Mouse (Mus musculus) forebrain, embryonic 14.5 days (tissue): Measurements from ENCODE around the gene Def8. TPM values are rescaled to one million over a fixed set of nuclear protein-coding genes. Genes with fewer than 3 reads are reported as not detected.

ENCODE experiments used
- ATAC-seq: fragments of 200-750 bp; cut with Nextera tagmentation; 2 replicates; pipeline ENCODE4 v1.8.0; 2017; ENCODE audit warnings: mild to moderate bottlenecking, moderate library complexity
- DNase-seq: peaks from one replicate; pipeline ENCODE4 v3.0.0-alpha.2; 2015; ENCODE audit warnings: low spot score
- H3K27ac ChIP-seq: fragments of 300-500 bp; sonication (generic); 2 replicates; pipeline ENCODE4 v1.5.1; 2014; ENCODE audit warnings: low read depth, mild to moderate bottlenecking, control low read depth, low read length, moderate library complexity
- H3K27me3 ChIP-seq: fragments of 300-500 bp; sonication (generic); replicated peaks from 2 replicates; pipeline ENCODE4 v1.6.1; 2014; ENCODE audit warnings: low read length, control low read depth, mixed read lengths; ENCODE audit not compliant: control insufficient read depth, insufficient read depth
- H3K36me3 ChIP-seq: fragments of 300-500 bp; sonication (generic); 2 replicates; pipeline ENCODE4 v1.6.1; 2014; ENCODE audit warnings: low read length, control low read depth; ENCODE audit not compliant: control insufficient read depth, insufficient read depth
- H3K4me1 ChIP-seq: fragments of 300-500 bp; sonication (generic); 2 replicates; pipeline ENCODE4 v1.6.1; 2014; ENCODE audit warnings: antibody characterized with exemption, low read length, control low read depth; ENCODE audit not compliant: control insufficient read depth, insufficient read depth
- H3K4me2 ChIP-seq: fragments of 300-500 bp; sonication (generic); 2 replicates; pipeline ENCODE4 v1.6.1; 2014; ENCODE audit warnings: mild to moderate bottlenecking, control low read depth, low read length
- H3K4me3 ChIP-seq: fragments of 300-500 bp; sonication (generic); 2 replicates; pipeline ENCODE4 v1.5.1; 2014; ENCODE audit warnings: low read depth, low read length, control low read depth
- H3K9ac ChIP-seq: fragments of 300-500 bp; sonication (generic); 2 replicates; pipeline ENCODE4 v1.6.1; 2014; ENCODE audit warnings: mild to moderate bottlenecking, low read length, control low read depth, moderate library complexity
- H3K9me3 ChIP-seq: fragments of 300-500 bp; sonication (generic); replicated peaks from 2 replicates; pipeline ENCODE4 v1.6.1; 2016; ENCODE audit warnings: low read length, control low read depth, mixed read lengths; ENCODE audit not compliant: control insufficient read depth
- WGBS: fragments of 180-500 bp; shearing (Covaris S2); extraction: QIAGEN DNeasy Blood & Tissue Kit; methylation state at CpG from one replicate; pipeline ENCODE4 v1.1.7; 2014; 5-methylcytosine and 5-hydroxymethylcytosine counted together
- polyA plus RNA-seq: library from polyadenylated mRNA; unstranded; fragments of >200 nt; fragmentation: Nextera tagmentation; extraction: Ambion mirVana; gene quantifications from 2 replicates; pipeline ENCODE4 v1.2.1, GENCODE M21; 2014

The Def8 gene
- polyA plus RNA-seq = 44.3 and 48.4 TPM in 2 replicates

- ATAC-seq (no peak), DNase-seq (no peak)
- H3K27ac ChIP-seq = no peak within 1 kb of the TSS
- WGBS = 82% methylated on average over 7 of the region's 7 CpGs
- peak within 1 kb of the TSS; percentile 12; the same call in 1 of the 2 replicates for H3K4me2 ChIP-seq
- no peak within 1 kb of the TSS for H3K4me3 ChIP-seq
- H3K9me3 ChIP-seq = peaks cover 20% of the 10 kb centered on the region; the same call in 1 of the 2 replicates
- H3K36me3 ChIP-seq = peaks cover 50% of the 10 kb centered on the region
- H3K27me3 ChIP-seq = no peaks in the 10 kb centered on the region
- no peaks in the 10 kb centered on the region for H3K4me1 ChIP-seq
- H3K9ac ChIP-seq = no peak within 1 kb of the TSS
These were observed at the start of gene Def8 for GRCm38 (mm10) chr8:123423441-123423840. Gene Def8, plus strand, starts transcription at chr8:123423527.

- Histone ChIP-seq H3K9me3 (no peaks in the 10 kb centered on the region), H3K36me3 (peaks cover 8% of the 10 kb centered on the region), H3K27me3 (no peaks in the 10 kb centered on the region), H3K4me1 (peaks cover 6% of the 10 kb centered on the region; the same call in 1 of the 2 replicates), H3K27ac (peak overlapping the region; percentile 92), H3K4me3 (peak overlapping the region; percentile 79), H3K4me2 (peak overlapping the region; percentile 66), H3K9ac (peak overlapping the region; percentile 81)
- peak; percentile 91 for DNase-seq
- peak; percentile 73 for ATAC-seq
- WGBS = under 1% methylated on average over 20 of the region's 20 CpGs
These were observed 49.1 kb upstream of the Def8 start for GRCm38 (mm10) chr8:123374239-123374578.

DNA sequence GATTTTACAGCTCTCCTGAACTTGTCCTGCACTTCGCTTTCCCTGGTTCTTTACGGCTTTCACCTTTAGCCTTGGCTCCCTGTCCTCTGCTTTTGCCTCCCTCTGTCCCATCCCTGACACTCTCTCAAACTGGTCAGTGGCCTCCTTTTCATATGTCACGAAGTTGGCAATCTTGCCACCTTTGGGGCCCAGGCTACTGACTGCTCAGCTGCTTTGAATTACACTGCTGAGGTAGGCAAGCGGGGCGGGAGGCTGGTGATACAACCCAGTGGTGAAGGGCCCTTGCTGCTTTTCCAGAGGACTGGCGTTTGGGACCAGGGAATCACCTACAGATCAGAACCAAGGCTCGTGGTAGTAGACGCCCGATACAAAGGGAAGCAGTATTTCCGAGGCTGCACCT is 47.6 kb upstream of the Def8 start:
- H3K36me3 ChIP-seq = 0 out of 2 replicates have a peak, but pooled peaks cover 3% of the 10 kb centered on the region
- DNase-seq (no peak), ATAC-seq (no peak)
- H3K4me1 ChIP-seq = peaks cover 6% of the 10 kb centered on the region; the same call in 1 of the 2 replicates
- H3K9me3 ChIP-seq = no peaks in the 10 kb centered on the region
- H3K27ac ChIP-seq = no peak overlapping the region
- H3K9ac ChIP-seq = peak overlapping the region; percentile 6; the same call in 1 of the 2 replicates
- WGBS = 92% methylated on average over 10 of the region's 10 CpGs
- no peaks in the 10 kb centered on the region for H3K27me3 ChIP-seq
- no peak overlapping the region for H3K4me2 ChIP-seq
- no peak overlapping the region for H3K4me3 ChIP-seq

GRCm38 (mm10) chr8:123376106-123376505 is 47.2 kb upstream of the Def8 start:
- Histone ChIP-seq H3K4me1 (peaks cover 6% of the 10 kb centered on the region; the same call in 1 of the 2 replicates), H3K9ac (peak overlapping the region; percentile 6; the same call in 1 of the 2 replicates)
- WGBS = 62% methylated on average over 8 of the region's 8 CpGs

GRCm38 (mm10) chr8:123381711-123382110 is 41.6 kb upstream of the Def8 start:
- Histone ChIP-seq H3K9ac (no peak overlapping the region), H3K27me3 (no peaks in the 10 kb centered on the region), H3K4me1 (no peaks in the 10 kb centered on the region), H3K4me2 (no peak overlapping the region), H3K9me3 (no peaks in the 10 kb centered on the region), H3K27ac (no peak overlapping the region), H3K36me3 (peaks cover 55% of the 10 kb centered on the region), H3K4me3 (no peak overlapping the region)
- 89% methylated on average over 4 of the region's 4 CpGs for WGBS
- ATAC-seq (no peak), DNase-seq (no peak)

More at GRCm38 (mm10) chr8:123376106-123376505, 47.2 kb upstream of the Def8 start:
- H3K9me3 ChIP-seq = no peaks in the 10 kb centered on the region
- H3K4me2 ChIP-seq = no peak overlapping the region
- no peak overlapping the region for H3K27ac ChIP-seq
- ATAC-seq = no peak
- peaks cover 3% of the 10 kb centered on the region; the same call in 1 of the 2 replicates for H3K36me3 ChIP-seq
- no peaks in the 10 kb centered on the region for H3K27me3 ChIP-seq
- H3K4me3 ChIP-seq = no peak overlapping the region
- no peak for DNase-seq

DNA sequence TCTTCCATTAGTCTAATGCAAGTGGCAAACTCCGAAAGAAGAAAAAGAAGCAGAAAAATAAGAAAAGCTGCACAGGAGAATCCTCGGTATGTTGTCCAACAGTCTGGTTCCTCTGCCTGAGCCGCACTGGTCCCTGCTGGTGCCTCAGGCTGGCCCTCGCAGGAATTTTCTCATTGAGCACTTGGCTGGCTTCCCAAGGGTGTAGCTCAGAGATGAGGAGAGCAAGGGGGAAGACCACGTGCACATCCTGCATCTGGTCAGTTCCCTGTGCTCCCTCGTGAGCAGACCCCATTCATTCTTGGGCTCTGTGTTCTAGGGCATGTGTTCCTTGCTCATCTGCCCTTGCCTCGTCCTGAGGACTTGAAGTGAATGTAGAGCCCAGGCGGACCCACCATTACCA is 40.8 kb upstream of the Def8 start:
- H3K4me1 ChIP-seq = no peaks in the 10 kb centered on the region
- no peak for DNase-seq
- H3K9ac ChIP-seq = no peak overlapping the region
- H3K9me3 ChIP-seq = no peaks in the 10 kb centered on the region
- H3K4me2 ChIP-seq = no peak overlapping the region
- H3K27ac ChIP-seq = no peak overlapping the region
- no peaks in the 10 kb centered on the region for H3K27me3 ChIP-seq
- WGBS = 89% methylated on average over 8 of the region's 8 CpGs
- no peak overlapping the region for H3K4me3 ChIP-seq
- H3K36me3 ChIP-seq = peaks cover 63% of the 10 kb centered on the region
- ATAC-seq = no peak

- 71% methylated on average over 9 of the region's 9 CpGs for WGBS
These were observed 38.3 kb upstream of the Def8 start for GRCm38 (mm10) chr8:123384883-123385540.

DNA sequence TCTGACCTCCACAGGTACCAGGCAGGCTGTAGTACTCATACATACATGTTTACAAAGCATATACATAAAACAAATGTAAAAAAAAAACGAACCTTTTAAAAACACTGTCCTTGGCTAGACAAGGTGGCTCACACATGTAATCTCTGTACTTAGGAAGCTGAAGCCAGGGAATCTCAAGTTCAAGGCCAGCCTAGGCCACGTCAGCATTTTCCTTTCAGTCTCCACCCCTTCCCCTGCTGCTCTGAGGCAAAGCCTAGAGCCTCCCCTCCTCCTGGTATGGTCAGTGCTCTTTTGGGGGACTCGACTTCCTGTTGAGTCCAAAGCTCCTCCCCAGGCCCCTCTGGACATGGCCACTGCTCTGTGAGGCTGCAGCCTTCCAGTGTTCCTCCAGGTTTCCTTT is 36.3 kb upstream of the Def8 start:
- WGBS = 77% methylated on average over 3 of the region's 3 CpGs
- no peak overlapping the region for H3K4me3 ChIP-seq
- ATAC-seq = no peak
- no peaks in the 10 kb centered on the region for H3K9me3 ChIP-seq
- no peak overlapping the region for H3K9ac ChIP-seq
- no peaks in the 10 kb centered on the region for H3K4me1 ChIP-seq
- no peak for DNase-seq
- no peaks in the 10 kb centered on the region for H3K27me3 ChIP-seq
- H3K27ac ChIP-seq = no peak overlapping the region
- H3K36me3 ChIP-seq = peaks cover 100% of the 10 kb centered on the region
- H3K4me2 ChIP-seq = no peak overlapping the region

More at GRCm38 (mm10) chr8:123384883-123385540, 38.3 kb upstream of the Def8 start:
- Histone ChIP-seq H3K4me1 (no peaks in the 10 kb centered on the region), H3K27ac (no peak overlapping the region), H3K36me3 (peaks cover 85% of the 10 kb centered on the region), H3K9ac (no peak overlapping the region), H3K4me2 (no peak overlapping the region), H3K4me3 (no peak overlapping the region), H3K27me3 (no peaks in the 10 kb centered on the region), H3K9me3 (no peaks in the 10 kb centered on the region)
- no peak for ATAC-seq
- peak; percentile 29 for DNase-seq

- Histone ChIP-seq H3K9ac (no peak overlapping the region), H3K9me3 (no peaks in the 10 kb centered on the region), H3K36me3 (peaks cover 100% of the 10 kb centered on the region), H3K4me1 (no peaks in the 10 kb centered on the region), H3K4me2 (no peak overlapping the region), H3K4me3 (no peak overlapping the region), H3K27ac (no peak overlapping the region), H3K27me3 (no peaks in the 10 kb centered on the region)
- no peak for ATAC-seq
- no peak for DNase-seq
- 92% methylated on average over 8 of the region's 8 CpGs for WGBS
These were observed 35.5 kb upstream of the Def8 start for GRCm38 (mm10) chr8:123387801-123388200.
